Mouse (Mus musculus) ES-Bruce4 (cell line): ENCODE measurements around the gene Plekhd1. TPM values are rescaled to one million over a fixed set of nuclear protein-coding genes. Genes with fewer than 3 reads are reported as not detected.
A peak's percentile ranks its signal among the peaks of the same experiment; 100 is the strongest.

Experiments
- H3K27ac ChIP-seq: 2 replicates; pipeline ENCODE4 v1.5.1; 2012; ENCODE audit warnings: low read length, inconsistent platforms; ENCODE audit not compliant: insufficient read depth
- H3K27me3 ChIP-seq: 2 replicates; pipeline ENCODE4 v1.6.1; 2012; ENCODE audit warnings: mild to moderate bottlenecking, low read length, inconsistent platforms; ENCODE audit not compliant: control insufficient read depth, poor library complexity, insufficient read depth, severe bottlenecking
- H3K36me3 ChIP-seq: 2 replicates; pipeline ENCODE4 v1.6.1; 2012; ENCODE audit warnings: inconsistent platforms, mild to moderate bottlenecking, low read length, moderate library complexity; ENCODE audit not compliant: control insufficient read depth, poor library complexity, insufficient read depth, severe bottlenecking
- H3K4me1 ChIP-seq: one replicate; pipeline ENCODE4 v1.8.1; 2011; ENCODE audit warnings: low read length; ENCODE audit not compliant: control insufficient read depth, insufficient read depth
- H3K4me3 ChIP-seq: 2 replicates; pipeline ENCODE4 v1.5.1; 2011; ENCODE audit warnings: low read depth, mild to moderate bottlenecking, low read length
- H3K9ac ChIP-seq: 2 replicates; pipeline ENCODE4 v1.6.1; 2012; ENCODE audit warnings: low read depth, mild to moderate bottlenecking, inconsistent platforms; ENCODE audit not compliant: poor library complexity, severe bottlenecking
- H3K9me3 ChIP-seq: replicated peaks from 2 replicates; pipeline ENCODE4 v1.6.1; 2012; ENCODE audit warnings: mild to moderate bottlenecking, low read length, inconsistent platforms; ENCODE audit not compliant: control insufficient read depth, poor library complexity, insufficient read depth, severe bottlenecking
- CTCF ChIP-seq: IDR thresholded peaks from one replicate; pipeline ENCODE4 v1.8.1; 2011; ENCODE audit warnings: low read depth, low read length
- EP300 ChIP-seq: IDR thresholded peaks from 2 replicates; pipeline ENCODE4 v1.6.1; 2011; ENCODE audit warnings: low read depth, low read length; ENCODE audit not compliant: insufficient read depth
- POLR2A ChIP-seq: IDR thresholded peaks from one replicate; pipeline ENCODE4 v1.8.1; 2011; ENCODE audit warnings: low read length; ENCODE audit not compliant: insufficient read depth
- polyA plus RNA-seq: library from polyadenylated mRNA; stranded (reverse); fragments of >200 nt; gene quantifications from 2 replicates; pipeline ENCODE4 v1.2.4, GENCODE M21; 2011; ENCODE audit warnings: low read depth; ENCODE audit not compliant: missing spikeins, insufficient read depth, insufficient read length

Gene Plekhd1
- polyA plus RNA-seq, 1 experiment: 5.3 TPM

GRCm38 (mm10) chr12:80673170-80673569 lies 19.2 kb upstream of the Plekhd1 start:
- Histone ChIP-seq H3K4me3 (no peak overlapping the region), H3K9me3 (no peaks in the 10 kb centered on the region), H3K27me3 (no peaks in the 10 kb centered on the region), H3K4me1 (no peaks in the 10 kb centered on the region), H3K36me3 (peaks cover 4% of the 10 kb centered on the region; the same call in 1 of the 2 replicates), H3K9ac (no peak overlapping the region), H3K27ac (no peak overlapping the region)
- TF ChIP-seq CTCF (peak; percentile 69), EP300 (no peak)

GRCm38 (mm10) chr12:80681340-80681739 lies 11.1 kb upstream of the Plekhd1 start:
- H3K4me3 ChIP-seq: no peak overlapping the region
- TF ChIP-seq EP300: no peak
- TF ChIP-seq CTCF: peak; percentile 53

GRCm38 (mm10) chr12:80683554-80683953 lies 8.8 kb upstream of the Plekhd1 start:
- H3K4me3 ChIP-seq: no peak overlapping the region
- H3K4me1 ChIP-seq: no peaks in the 10 kb centered on the region
- no peaks in the 10 kb centered on the region for H3K9me3 ChIP-seq
- no peak overlapping the region for H3K9ac ChIP-seq
- H3K36me3 ChIP-seq: no peaks in the 10 kb centered on the region
- TF ChIP-seq POLR2A (no peak), CTCF (no peak), EP300 (no peak)
- H3K27ac ChIP-seq: no peak overlapping the region
- H3K27me3 ChIP-seq: no peaks in the 10 kb centered on the region

More at GRCm38 (mm10) chr12:80681340-80681739, 11.1 kb upstream of the Plekhd1 start:
- no peaks in the 10 kb centered on the region for H3K36me3 ChIP-seq
- H3K27me3 ChIP-seq: no peaks in the 10 kb centered on the region
- H3K27ac ChIP-seq: no peak overlapping the region
- no peak overlapping the region for H3K9ac ChIP-seq
- no peaks in the 10 kb centered on the region for H3K4me1 ChIP-seq
- H3K9me3 ChIP-seq: no peaks in the 10 kb centered on the region

GRCm38 (mm10) chr12:80684316-80684715 lies 8.1 kb upstream of the Plekhd1 start:
- H3K4me3 ChIP-seq: no peak overlapping the region
- H3K9me3 ChIP-seq: no peaks in the 10 kb centered on the region
- TF ChIP-seq CTCF (no peak), EP300 (no peak), POLR2A (no peak)
- no peak overlapping the region for H3K27ac ChIP-seq
- H3K4me1 ChIP-seq: no peaks in the 10 kb centered on the region
- H3K9ac ChIP-seq: no peak overlapping the region
- H3K36me3 ChIP-seq: no peaks in the 10 kb centered on the region
- H3K27me3 ChIP-seq: no peaks in the 10 kb centered on the region

GRCm38 (mm10) chr12:80687788-80688211 lies 4.6 kb upstream of the Plekhd1 start:
- no peaks in the 10 kb centered on the region for H3K27me3 ChIP-seq
- H3K9ac ChIP-seq: no peak overlapping the region
- H3K4me3 ChIP-seq: no peak overlapping the region
- H3K27ac ChIP-seq: no peak overlapping the region
- no peak for TF ChIP-seq POLR2A
- no peaks in the 10 kb centered on the region for H3K9me3 ChIP-seq
- H3K36me3 ChIP-seq: no peaks in the 10 kb centered on the region
- H3K4me1 ChIP-seq: peaks cover 4% of the 10 kb centered on the region

GRCm38 (mm10) chr12:80689696-80690095 lies 2.7 kb upstream of the Plekhd1 start:
- H3K4me1 ChIP-seq: peaks cover 4% of the 10 kb centered on the region
- H3K9ac ChIP-seq: no peak overlapping the region
- no peaks in the 10 kb centered on the region for H3K9me3 ChIP-seq
- H3K36me3 ChIP-seq: no peaks in the 10 kb centered on the region
- TF ChIP-seq CTCF (no peak), EP300 (no peak), POLR2A (no peak)
- no peak overlapping the region for H3K27ac ChIP-seq
- no peaks in the 10 kb centered on the region for H3K27me3 ChIP-seq
- no peak overlapping the region for H3K4me3 ChIP-seq
